Mouse (Mus musculus) neutrophil, adult 83 days (primary cell): ENCODE results near the gene Lrrc41. TPM values are rescaled to one million over a fixed set of nuclear protein-coding genes. Genes with fewer than 3 reads are reported as not detected.

Experiments used
- total RNA-seq, 2 experiments: library from RNA; stranded (reverse); gene quantifications; one replicate each; pipeline ENCODE4 v1.2.4; 2023

Lrrc41 gene
- total RNA-seq: 10 to 100 TPM; 17.8 to 20.2 TPM

DNA sequence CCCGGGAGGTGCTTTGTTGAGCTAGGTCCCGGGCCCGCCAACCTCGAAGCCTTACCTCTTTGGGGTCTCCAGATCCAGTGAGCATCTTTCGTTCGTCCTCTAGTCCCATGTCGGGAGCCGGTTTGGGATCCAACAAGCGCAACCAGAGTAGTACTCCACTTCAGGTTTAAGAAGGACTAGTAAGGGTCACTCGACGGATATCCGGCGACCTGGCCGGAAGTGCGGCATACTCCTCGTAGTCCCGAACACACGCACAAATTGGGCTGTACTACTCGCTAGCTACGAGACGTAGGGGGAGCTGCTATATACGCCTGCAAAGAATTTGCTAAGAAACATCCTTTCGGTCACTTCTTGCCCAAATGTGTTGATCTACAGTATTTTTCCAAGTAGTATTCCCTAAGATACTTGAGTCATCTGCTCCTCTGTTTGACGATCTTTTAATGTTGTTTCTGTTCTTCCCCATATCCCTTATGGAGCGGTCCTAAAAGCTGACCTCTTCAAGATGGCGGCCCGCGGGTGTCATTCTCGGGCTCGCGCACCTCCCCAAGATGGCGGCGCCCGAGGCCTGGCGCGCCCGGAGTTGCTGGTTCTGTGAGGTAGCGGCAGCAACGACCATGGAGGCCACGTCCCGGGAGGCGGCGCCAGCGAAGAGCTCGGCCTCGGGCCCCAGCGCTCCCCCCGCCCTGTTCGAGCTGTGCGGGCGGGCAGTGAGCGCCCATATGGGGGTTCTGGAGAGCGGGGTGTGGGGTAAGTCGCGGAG lies at the start of gene Lrrc41, which contains the start of gene Uqcrh:
Lrrc41 (plus strand) TSS at position 409 of the 760 bp plus-strand sequence.
Uqcrh (minus strand) TSS at position 211 of the 760 bp plus-strand sequence.

DNA sequence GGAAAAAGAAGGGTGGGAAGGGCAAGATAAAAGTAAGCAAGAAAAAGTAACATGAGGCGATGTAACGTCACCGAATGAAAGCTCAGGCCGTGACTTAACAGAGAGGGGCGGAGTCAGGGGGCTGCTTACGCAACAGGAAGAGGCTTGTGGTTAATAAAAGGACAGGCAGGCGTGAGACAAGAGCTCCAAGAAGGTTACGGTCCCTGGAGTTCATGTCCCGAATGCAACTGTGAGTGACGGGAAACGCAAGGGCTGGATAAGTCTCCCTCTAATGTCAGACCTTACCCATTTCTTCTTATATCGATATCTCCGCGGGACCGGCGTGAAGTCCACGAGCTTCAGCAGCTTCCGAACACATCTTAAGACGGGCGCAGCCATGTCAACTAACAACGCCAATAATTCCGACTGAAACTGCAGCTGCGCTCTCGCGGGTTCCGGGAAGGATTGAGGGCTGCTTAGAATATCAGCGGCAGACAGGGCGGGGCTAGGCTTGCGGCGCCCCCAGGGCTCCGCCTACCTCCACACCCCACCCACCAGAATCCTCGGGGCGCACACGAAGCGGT lies 21.6 kb upstream of the Lrrc41 start, which contains the start of gene Nsun4:
Nsun4 (minus strand) TSS at position 478 of the 563 bp plus-strand sequence.

DNA sequence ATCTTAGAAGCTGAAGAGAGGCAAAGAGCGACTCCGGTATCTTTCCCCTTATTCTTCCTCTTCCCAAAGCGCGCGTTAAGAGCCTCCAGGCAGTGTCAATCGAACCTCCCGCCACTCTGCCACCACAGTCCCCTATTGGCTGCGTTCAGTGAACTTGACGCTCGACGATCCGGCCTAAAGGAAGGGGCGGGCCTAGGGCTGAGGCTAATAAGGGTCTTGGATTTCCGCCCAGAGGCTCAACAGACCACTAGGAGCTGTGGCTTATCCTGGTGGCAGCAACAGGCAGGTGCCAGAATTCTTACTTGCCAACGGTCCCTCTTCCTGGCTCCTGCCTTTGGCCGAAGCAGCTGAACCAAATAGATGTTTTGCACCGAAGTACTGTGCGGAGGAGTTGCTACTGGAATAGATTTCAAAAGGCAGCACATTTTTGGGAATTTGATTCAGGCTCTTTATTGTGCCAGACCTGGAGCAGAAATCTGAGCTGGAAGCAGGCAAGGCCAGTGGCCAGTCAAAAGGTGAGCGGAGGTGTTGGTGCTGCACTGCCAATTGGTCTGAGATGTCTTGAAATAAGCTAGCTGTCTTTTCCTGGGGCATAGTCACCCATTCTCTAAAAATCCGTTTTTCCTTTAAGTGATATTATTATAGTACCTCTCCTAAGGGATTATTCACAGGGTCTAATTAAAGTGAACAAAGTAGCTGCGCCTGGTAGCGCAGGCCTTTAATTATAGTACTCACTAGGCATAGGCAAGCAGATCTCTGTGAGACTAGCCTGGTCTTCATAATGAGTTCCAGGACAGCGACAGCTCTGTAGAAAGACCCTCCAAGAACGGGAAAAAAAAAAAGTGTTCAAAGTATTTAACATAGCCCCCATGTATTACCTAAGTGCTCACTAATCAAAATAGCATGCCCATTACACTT lies 48.8 kb downstream of the Lrrc41 start, which contains the start of the genes Rad54l and Pomgnt1:
Rad54l (minus strand) TSS at position 89 of the 918 bp plus-strand sequence.
Pomgnt1 (plus strand) TSS at position 239 of the 918 bp plus-strand sequence.

Other genes with a start within 250 kb of the Lrrc41 start
- gene Mob3c, start 247.2 kb upstream of the Lrrc41 start, total RNA-seq: 10 to 100 TPM; 13.0 to 16.5 TPM
- gene Mknk1, start 236.1 kb upstream of the Lrrc41 start, total RNA-seq: 100 to 1,000 TPM; 120 to 126 TPM
- under 1 TPM in 1 of 2 experiments, not detected in 1; 0.29 TPM for gene Kncn, start 190.9 kb upstream of the Lrrc41 start, total RNA-seq
- gene 6430628N08Rik, start 184.6 kb upstream of the Lrrc41 start, total RNA-seq: not detected
- gene Dmbx1, start 135.3 kb upstream of the Lrrc41 start, total RNA-seq: not detected
- 1 to 10 TPM in 1 of 2 experiments, under 1 TPM in 1; 0.97 to 1.1 TPM for gene Faah, start 57.3 kb upstream of the Lrrc41 start, total RNA-seq
- gene Nsun4, start 21.4 kb upstream of the Lrrc41 start, total RNA-seq: 1 to 10 TPM; 5.5 to 6.7 TPM
- 100 to 1,000 TPM; 194 to 206 TPM for gene Uqcrh, start 198 bp upstream of the Lrrc41 start, total RNA-seq
- gene Rad54l, start 48.4 kb downstream of the Lrrc41 start, total RNA-seq: 10 to 100 TPM; 17.5 to 22.4 TPM
- gene Pomgnt1, start 48.6 kb downstream of the Lrrc41 start, total RNA-seq: 10 to 100 TPM in 1 of 2 experiments, 1 to 10 TPM in 1; 9.4 to 14.1 TPM
- gene Lurap1, start 76.1 kb downstream of the Lrrc41 start, total RNA-seq: not detected
- gene Tspan1, start 92.3 kb downstream of the Lrrc41 start, total RNA-seq: not detected
- not detected for gene 1700042G07Rik, start 98.1 kb downstream of the Lrrc41 start, total RNA-seq
- not detected for gene Gm49337, start 98.1 kb downstream of the Lrrc41 start, total RNA-seq
- under 1 TPM; 0.90 to 0.94 TPM for gene Pik3r3, start 146.3 kb downstream of the Lrrc41 start, total RNA-seq